ENCODE assay signal across 15 mouse cellular contexts in the genomic region with DNA sequence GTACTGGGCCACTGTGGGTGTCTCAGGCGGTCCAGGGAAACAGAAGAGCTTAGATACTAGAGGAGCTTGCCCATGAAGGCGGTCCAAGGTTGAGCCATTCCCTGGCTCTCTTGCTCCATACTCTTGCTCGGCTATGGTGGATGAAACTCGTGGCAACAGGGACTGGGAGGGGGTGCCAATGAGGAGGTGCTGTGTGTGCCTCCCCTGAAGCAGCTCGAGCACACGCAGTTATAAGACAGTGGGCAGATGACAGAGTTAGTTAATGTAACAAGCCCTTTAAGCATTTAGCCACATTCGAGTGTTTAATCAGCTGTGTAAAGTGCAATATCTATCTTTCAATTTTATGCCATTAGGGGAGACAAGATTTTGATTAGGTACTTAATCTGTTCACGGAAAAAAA.
"Had no signal": no experiment of that assay in that cellular context is flagged by ENCODE, and none has a peak within 500 bp of the region (broad histone marks: within the 10 kb centered on the region; RNA-seq: fewer than 3 reads in every experiment).

No protein-coding gene starts in this region.

- DNase-seq: kidney, adult 8-10 months; kidney, postnatal 25 days; lung, embryonic 14.5 days; lung, postnatal 10 days; lung, postnatal 4 days; right cerebral cortex, postnatal 4 days; thymus, adult 2 months; thymus, postnatal 25 days had no signal

- H3K9me3 ChIP-seq: limb, embryonic 15.5 days; liver, embryonic 12.5 days; midbrain, embryonic 10.5 days; midbrain, embryonic 15.5 days; stomach, embryonic 15.5 days had no signal

- H3K9ac ChIP-seq: limb, embryonic 15.5 days; liver, embryonic 12.5 days; lung, embryonic 14.5 days; midbrain, embryonic 15.5 days; stomach, embryonic 15.5 days had no signal

- H3K36me3 ChIP-seq: limb, embryonic 15.5 days; liver, embryonic 12.5 days; midbrain, embryonic 10.5 days; midbrain, embryonic 15.5 days; stomach, embryonic 15.5 days had no signal

- H3K4me3 ChIP-seq: left cerebral cortex, adult 2 months; limb, embryonic 15.5 days; liver, embryonic 12.5 days; midbrain, embryonic 10.5 days; midbrain, embryonic 15.5 days; stomach, embryonic 15.5 days had no signal

- ATAC-seq: intestine, postnatal 0 days; liver, embryonic 12.5 days; midbrain, embryonic 15.5 days had no signal

- H3K27me3 ChIP-seq: limb, embryonic 15.5 days; liver, embryonic 12.5 days; midbrain, embryonic 15.5 days; stomach, embryonic 15.5 days had no signal

- H3K27ac ChIP-seq: left cerebral cortex, adult 2 months; limb, embryonic 15.5 days; liver, embryonic 12.5 days; midbrain, embryonic 10.5 days; midbrain, embryonic 15.5 days; stomach, embryonic 15.5 days had no signal

- H3K4me1 ChIP-seq: limb, embryonic 15.5 days; liver, embryonic 12.5 days; midbrain, embryonic 15.5 days; stomach, embryonic 15.5 days had no signal

- H3K4me2 ChIP-seq: limb, embryonic 15.5 days; liver, embryonic 12.5 days; lung, embryonic 14.5 days; midbrain, embryonic 15.5 days; stomach, embryonic 15.5 days had no signal
